Mouse (Mus musculus) left cerebral cortex, adult 9 months (tissue): ENCODE data around the gene Cacng3.

Experiments
- DNase-seq, 2 experiments: peaks; one replicate each; pipeline ENCODE4 v3.0.0; 2022; ENCODE audit warnings: low spot score in 2 of 2

Gene Cacng3

GRCm38 (mm10) chr7:122718540-122718939, 48.2 kb downstream of the Cacng3 start:
- DNase-seq, result peak in 1 of 2 experiments; percentile 46

- no peak for DNase-seq
These were observed 53.1 kb downstream of the Cacng3 start for GRCm38 (mm10) chr7:122723358-122723876.

GRCm38 (mm10) chr7:122726376-122726775, 56.1 kb downstream of the Cacng3 start:
- peak in 1 of 2 experiments; percentile 53 for DNase-seq

- peak in 1 of 2 experiments; percentile 46 for DNase-seq
These were observed 57.9 kb downstream of the Cacng3 start for GRCm38 (mm10) chr7:122728186-122728585.

GRCm38 (mm10) chr7:122728846-122729245, 58.6 kb downstream of the Cacng3 start:
- no peak for DNase-seq

GRCm38 (mm10) chr7:122735323-122735722, 65.0 kb downstream of the Cacng3 start:
- DNase-seq, result no peak

- no peak for DNase-seq
These were observed 68.2 kb downstream of the Cacng3 start for GRCm38 (mm10) chr7:122738541-122738940.

GRCm38 (mm10) chr7:122740663-122741062, 70.4 kb downstream of the Cacng3 start:
- DNase-seq, result no peak

- DNase-seq, result peak in 1 of 2 experiments; percentile 19
These were observed 85.8 kb downstream of the Cacng3 start for GRCm38 (mm10) chr7:122755920-122756603.

- DNase-seq, result no peak
These were observed 88.4 kb downstream of the Cacng3 start for GRCm38 (mm10) chr7:122758645-122759044.

- no peak for DNase-seq
These were observed 94.2 kb downstream of the Cacng3 start for GRCm38 (mm10) chr7:122764506-122764905.

- DNase-seq, result no peak
These were observed 98.2 kb downstream of the Cacng3 start for GRCm38 (mm10) chr7:122768292-122769020.

GRCm38 (mm10) chr7:122779601-122780000, 109.3 kb downstream of the Cacng3 start:
- DNase-seq, result peak; percentile 52 to 78

GRCm38 (mm10) chr7:122789929-122790328, 119.6 kb downstream of the Cacng3 start:
- DNase-seq, result no peak

GRCm38 (mm10) chr7:122793655-122794346, 123.5 kb downstream of the Cacng3 start:
- DNase-seq, result no peak

GRCm38 (mm10) chr7:122795140-122795539, 124.8 kb downstream of the Cacng3 start:
- DNase-seq, result peak; percentile 42 to 57

- DNase-seq, result no peak
These were observed 130.5 kb downstream of the Cacng3 start for GRCm38 (mm10) chr7:122800821-122801220.

GRCm38 (mm10) chr7:122803839-122804496, 133.7 kb downstream of the Cacng3 start:
- peak; percentile 27 to 44 for DNase-seq

- DNase-seq, result no peak
These were observed 136.2 kb downstream of the Cacng3 start for GRCm38 (mm10) chr7:122806531-122806930.

GRCm38 (mm10) chr7:122813724-122814123, 143.4 kb downstream of the Cacng3 start:
- no peak for DNase-seq

GRCm38 (mm10) chr7:122817565-122817964, 147.3 kb downstream of the Cacng3 start:
- DNase-seq, result no peak
